Mouse (Mus musculus): ENCODE measurements around the gene Olfr1447.

Olfr1447 gene

GRCm38 (mm10) chr19:12903643-12904042, at the start of gene Olfr1447:
Gene Olfr1447, minus strand, starts transcription at chr19:12903743.
- ATAC-seq (ENCODE audit: low TSS enrichment) = no peak

GRCm38 (mm10) chr19:12949958-12950357, 46.4 kb upstream of the Olfr1447 start, which contains the start of gene Olfr1450:
Gene Olfr1450, plus strand, starts transcription at chr19:12950258.
- ATAC-seq (ENCODE audit: low TSS enrichment) = no peak

- ATAC-seq (ENCODE audit: low TSS enrichment) = no peak
Observed at GRCm38 (mm10) chr19:12930540-12930939, 27.0 kb upstream of the Olfr1447 start, which contains the start of gene Olfr1449. Gene Olfr1449, plus strand, starts transcription at chr19:12930840.

GRCm38 (mm10) chr19:12924319-12924718, 20.8 kb upstream of the Olfr1447 start, which contains the start of gene Olfr1448:
Gene Olfr1448, minus strand, starts transcription at chr19:12924419.
- no peak for ATAC-seq (ENCODE audit: low TSS enrichment)

- no peak for ATAC-seq (ENCODE audit: low TSS enrichment)
Observed at GRCm38 (mm10) chr19:12893424-12893823, 10.1 kb downstream of the Olfr1447 start, which contains the start of gene Olfr1446. Gene Olfr1446, minus strand, starts transcription at chr19:12893524.

GRCm38 (mm10) chr19:12883555-12883954, 20.0 kb downstream of the Olfr1447 start, which contains the start of gene Olfr1445:
Gene Olfr1445, plus strand, starts transcription at chr19:12883855.
- no peak for ATAC-seq (ENCODE audit: low TSS enrichment)

GRCm38 (mm10) chr19:12856983-12857382, 46.6 kb downstream of the Olfr1447 start, which contains the start of gene Olfr1444:
Gene Olfr1444, plus strand, starts transcription at chr19:12857283.
- ATAC-seq (ENCODE audit: low TSS enrichment) = no peak

All from frontal cortex, adult (tissue).